In the genomic region with DNA sequence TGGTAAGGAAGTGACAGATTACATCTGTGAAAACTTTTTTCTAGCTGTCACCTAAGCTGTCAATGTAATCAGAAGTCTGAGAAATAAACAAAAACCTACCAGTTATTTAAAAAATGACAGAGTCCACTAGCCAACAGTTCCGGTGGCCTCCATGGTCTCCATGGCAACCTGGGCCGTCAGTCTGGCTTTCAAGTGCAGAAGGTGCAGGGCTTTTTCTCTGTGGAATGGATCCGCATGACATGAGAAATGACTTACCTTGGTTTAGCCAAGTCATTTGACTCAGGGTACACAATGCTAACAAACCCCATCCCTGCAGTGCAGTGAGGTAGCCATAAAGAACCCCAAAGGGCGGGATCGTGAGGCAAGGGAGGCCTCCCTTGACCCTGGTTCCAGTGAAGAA, we compare ENCODE assay signal across 16 mouse cellular contexts. TPM values are rescaled to one million over a fixed set of nuclear protein-coding genes. Genes with fewer than 3 reads are reported as not detected.
DNase-seq lines count a peak whose midpoint lies in the region; ATAC-seq lines count a peak whose summit lies in the region.
"Had no signal": no experiment of that assay in that cellular context is flagged by ENCODE, and none has a peak within 500 bp of the region (broad histone marks: within the 10 kb centered on the region; RNA-seq: fewer than 3 reads in every experiment).

No protein-coding gene starts in this region.

- DNase-seq in embryo, embryonic 10.5 days (ENCODE audit: low spot score): peak; percentile 32
- no peak for DNase-seq in embryo, embryonic 11 days
- DNase-seq in adrenal gland, postnatal 36 days: peak; percentile 62 to 67
- DNase-seq in layer of hippocampus, adult 8-10 months (ENCODE audit: low spot score in 2 of 2): no peak
- DNase-seq: cerebellum, postnatal 36 days; gastrocnemius, postnatal 36 days; thymus, postnatal 25 days had no signal

- H3K4me2 ChIP-seq in midbrain, embryonic 16.5 days (ENCODE audit: low read length): no peak overlapping the region
- H3K4me2 ChIP-seq in midbrain, embryonic 13.5 days (replicated peaks): no peak overlapping the region
- no peak overlapping the region for H3K4me2 ChIP-seq in neural tube, embryonic 15.5 days
- H3K4me2 ChIP-seq: embryonic facial prominence, embryonic 13.5 days; kidney, embryonic 15.5 days; neural tube, embryonic 13.5 days had no signal

- no peaks in the 10 kb centered on the region for H3K9me3 ChIP-seq in midbrain, embryonic 16.5 days (replicated peaks; ENCODE audit: control insufficient read depth, low read length, poor library complexity, severe bottlenecking)
- no peaks in the 10 kb centered on the region for H3K9me3 ChIP-seq in midbrain, embryonic 13.5 days
- no peaks in the 10 kb centered on the region for H3K9me3 ChIP-seq in neural tube, embryonic 15.5 days (replicated peaks)
- H3K9me3 ChIP-seq: embryonic facial prominence, embryonic 13.5 days; kidney, embryonic 15.5 days; neural tube, embryonic 13.5 days had no signal

- no peaks in the 10 kb centered on the region for H3K27me3 ChIP-seq in midbrain, embryonic 16.5 days (ENCODE audit: control insufficient read depth, insufficient read depth, low read depth, low read length)
- H3K27me3 ChIP-seq in midbrain, embryonic 13.5 days: no peaks in the 10 kb centered on the region
- H3K27me3 ChIP-seq in neural tube, embryonic 15.5 days (replicated peaks): no peaks in the 10 kb centered on the region
- H3K27me3 ChIP-seq: embryonic facial prominence, embryonic 13.5 days; kidney, embryonic 15.5 days; neural tube, embryonic 13.5 days had no signal

- H3K4me1 ChIP-seq in midbrain, embryonic 16.5 days (ENCODE audit: control insufficient read depth, insufficient read depth, low read length): peaks cover 7% of the 10 kb centered on the region
- peaks cover 18% of the 10 kb centered on the region for H3K4me1 ChIP-seq in midbrain, embryonic 13.5 days (replicated peaks)
- H3K4me1 ChIP-seq in neural tube, embryonic 15.5 days: peaks cover 6% of the 10 kb centered on the region

- H3K4me3 ChIP-seq in midbrain, embryonic 16.5 days (ENCODE audit: low read depth, low read length): no peak overlapping the region
- H3K4me3 ChIP-seq in midbrain, embryonic 13.5 days (replicated peaks): no peak overlapping the region
- no peak overlapping the region for H3K4me3 ChIP-seq in neural tube, embryonic 15.5 days (replicated peaks)
- H3K4me3 ChIP-seq: embryonic facial prominence, embryonic 13.5 days; kidney, embryonic 15.5 days; neural tube, embryonic 13.5 days had no signal

- ATAC-seq in midbrain, embryonic 16.5 days: 0 out of 2 replicates have a peak, but pooled peaks have one; percentile 39
- no peak for ATAC-seq in midbrain, embryonic 13.5 days
- 0 out of 2 replicates have a peak, but pooled peaks have one; percentile 30 for ATAC-seq in neural tube, embryonic 15.5 days (ENCODE audit: low FRiP score)
- ATAC-seq: forebrain, embryonic 16.5 days; intestine, postnatal 0 days had no signal

- H3K27ac ChIP-seq in midbrain, embryonic 16.5 days (ENCODE audit: low read length): no peak overlapping the region
- no peak overlapping the region for H3K27ac ChIP-seq in midbrain, embryonic 13.5 days
- H3K27ac ChIP-seq in neural tube, embryonic 15.5 days (replicated peaks): no peak overlapping the region
- H3K27ac ChIP-seq: embryonic facial prominence, embryonic 13.5 days; kidney, embryonic 15.5 days; liver, embryonic 14.5 days; neural tube, embryonic 13.5 days had no signal

- 25% methylated on average over 5 of the region's 5 CpGs for WGBS in midbrain, embryonic 16.5 days
- 29% methylated on average over 5 of the region's 5 CpGs for WGBS in midbrain, embryonic 13.5 days
- 11% methylated on average over 5 of the region's 5 CpGs for WGBS in neural tube, embryonic 15.5 days

- H3K36me3 ChIP-seq in midbrain, embryonic 16.5 days (ENCODE audit: control insufficient read depth, insufficient read depth, low read length): no peaks in the 10 kb centered on the region
- no peaks in the 10 kb centered on the region for H3K36me3 ChIP-seq in midbrain, embryonic 13.5 days
- no peaks in the 10 kb centered on the region for H3K36me3 ChIP-seq in neural tube, embryonic 15.5 days
- H3K36me3 ChIP-seq: embryonic facial prominence, embryonic 13.5 days; kidney, embryonic 15.5 days; neural tube, embryonic 13.5 days had no signal

- 0 out of 2 replicates have a peak overlapping the region, but pooled peaks have one; percentile 30 for H3K9ac ChIP-seq in midbrain, embryonic 16.5 days (ENCODE audit: low read depth, low read length)
- no peak overlapping the region for H3K9ac ChIP-seq in midbrain, embryonic 13.5 days (replicated peaks)
- no peak overlapping the region for H3K9ac ChIP-seq in neural tube, embryonic 15.5 days (replicated peaks)
- H3K9ac ChIP-seq: embryonic facial prominence, embryonic 13.5 days; kidney, embryonic 15.5 days; liver, embryonic 14.5 days; neural tube, embryonic 13.5 days had no signal

RNA-seq across cellular contexts. Expression of gene D630039A03Rik, which starts 6.1 kb away (rescaled TPM):
- polyA plus RNA-seq in midbrain, embryonic 16.5 days (2015; fragmentation: Nextera tagmentation; extraction: Ambion mirVana): 0.11 TPM in 1 of 2 replicates, not detected in the other
- not detected in 2 replicates for polyA plus RNA-seq in midbrain, embryonic 13.5 days (2015; fragmentation: Nextera tagmentation; extraction: Ambion mirVana)
- total RNA-seq in adrenal gland, postnatal 36 days (2021): 10 to 100 TPM in 1 of 2 experiments, 1 to 10 TPM in 1; 9.8 to 15.0 TPM
- 0.36 and 0.74 TPM in 2 replicates for polyA plus RNA-seq in neural tube, embryonic 15.5 days (2015; fragmentation: Nextera tagmentation; extraction: Ambion mirVana)
- total RNA-seq in layer of hippocampus, adult 8-10 months (2022): under 1 TPM; 0.13 to 0.33 (median 0.20) TPM
- total RNA-seq: gastrocnemius, postnatal 36 days had no signal
- polyA plus RNA-seq: forebrain, embryonic 16.5 days had no signal

RNA-seq across cellular contexts. Expression of gene Txn1, which starts 34.0 kb away (rescaled TPM):
- polyA plus RNA-seq in midbrain, embryonic 16.5 days (2015; fragmentation: Nextera tagmentation; extraction: Ambion mirVana): 289 and 307 TPM in 2 replicates
- polyA plus RNA-seq in midbrain, embryonic 13.5 days (2015; fragmentation: Nextera tagmentation; extraction: Ambion mirVana): 279 and 303 TPM in 2 replicates
- total RNA-seq in adrenal gland, postnatal 36 days (2021): 100 to 1,000 TPM; 327 to 337 TPM
- 325 and 355 TPM in 2 replicates for polyA plus RNA-seq in neural tube, embryonic 15.5 days (2015; fragmentation: Nextera tagmentation; extraction: Ambion mirVana)
- 10 to 100 TPM; 85.4 to 95.3 (median 92.5) TPM for total RNA-seq in layer of hippocampus, adult 8-10 months (2022)

Comparison
In these comparisons a context has a peak if more than half of its experiments do, and no peak if none do; other contexts are left out.
1. DNase-seq: peak in embryo, embryonic 10.5 days (single experiment) and adrenal gland, postnatal 36 days (2 of 2); none in embryo, embryonic 11 days (single experiment) and layer of hippocampus, adult 8-10 months (0 of 2).